Mouse (Mus musculus): ENCODE results near the gene Srpk1.
A peak's percentile ranks its signal among the peaks of the same experiment; 100 is the strongest.

Srpk1 gene

GRCm38 (mm10) chr17:28622300-28622759, at the start of gene Srpk1:
Gene Srpk1, minus strand, starts transcription at chr17:28622709.
- DNase-seq (ENCODE audit: low spot score): peak; percentile 93

GRCm38 (mm10) chr17:28659564-28659963, 37.1 kb upstream of the Srpk1 start:
- no peak for DNase-seq (ENCODE audit: low spot score)

- peak; percentile 27 for DNase-seq (ENCODE audit: low spot score)
Measured at GRCm38 (mm10) chr17:28657936-28658335, 35.4 kb upstream of the Srpk1 start.

GRCm38 (mm10) chr17:28650268-28650667, 27.8 kb upstream of the Srpk1 start:
- DNase-seq (ENCODE audit: low spot score): no peak

GRCm38 (mm10) chr17:28648607-28649370, 26.3 kb upstream of the Srpk1 start:
- DNase-seq (ENCODE audit: low spot score): peak; percentile 65

- no peak for DNase-seq (ENCODE audit: low spot score)
Measured at GRCm38 (mm10) chr17:28646221-28646620, 23.7 kb upstream of the Srpk1 start.

GRCm38 (mm10) chr17:28644112-28644511, 21.6 kb upstream of the Srpk1 start:
- DNase-seq (ENCODE audit: low spot score): no peak

- DNase-seq (ENCODE audit: low spot score): no peak
Measured at GRCm38 (mm10) chr17:28643697-28644096, 21.2 kb upstream of the Srpk1 start.

GRCm38 (mm10) chr17:28640113-28640512, 17.6 kb upstream of the Srpk1 start:
- no peak for DNase-seq (ENCODE audit: low spot score)

- DNase-seq (ENCODE audit: low spot score): no peak
Measured at GRCm38 (mm10) chr17:28637711-28638690, 15.5 kb upstream of the Srpk1 start.

- DNase-seq (ENCODE audit: low spot score): no peak
Measured at GRCm38 (mm10) chr17:28635842-28636241, 13.3 kb upstream of the Srpk1 start.

- DNase-seq (ENCODE audit: low spot score): no peak
Measured at GRCm38 (mm10) chr17:28629125-28629524, 6.6 kb upstream of the Srpk1 start.

GRCm38 (mm10) chr17:28628248-28629124, 6.0 kb upstream of the Srpk1 start:
- no peak for DNase-seq (ENCODE audit: low spot score)

- DNase-seq (ENCODE audit: low spot score): no peak
Measured at GRCm38 (mm10) chr17:28626937-28627336, 4.4 kb upstream of the Srpk1 start.

- no peak for DNase-seq (ENCODE audit: low spot score)
Measured at GRCm38 (mm10) chr17:28625327-28625726, 2.8 kb upstream of the Srpk1 start.

GRCm38 (mm10) chr17:28624841-28625240, 2.3 kb upstream of the Srpk1 start:
- DNase-seq (ENCODE audit: low spot score): no peak

GRCm38 (mm10) chr17:28621381-28622299, 869 bp downstream of the Srpk1 start:
- peak; percentile 67 for DNase-seq (ENCODE audit: low spot score)

GRCm38 (mm10) chr17:28618775-28619174, 3.7 kb downstream of the Srpk1 start:
- DNase-seq (ENCODE audit: low spot score): no peak

GRCm38 (mm10) chr17:28618124-28618523, 4.4 kb downstream of the Srpk1 start:
- DNase-seq (ENCODE audit: low spot score): no peak

GRCm38 (mm10) chr17:28617636-28618035, 4.9 kb downstream of the Srpk1 start:
- DNase-seq (ENCODE audit: low spot score): no peak

- no peak for DNase-seq (ENCODE audit: low spot score)
Measured at GRCm38 (mm10) chr17:28615332-28615731, 7.2 kb downstream of the Srpk1 start.

Data from retina, embryonic 14.5 days (tissue).